Mouse (Mus musculus) megakaryocyte, embryonic 14.5 days (primary cell): ENCODE results near the gene Wrap53. TPM values are rescaled to one million over a fixed set of nuclear protein-coding genes. Genes with fewer than 3 reads are reported as not detected.
"Not testable (repeated sequence)": the region's sequence is repeated elsewhere in the genome, so short reads cannot be mapped to it uniquely, and the experiment has no call there.

Source experiments
- H3K27me3 ChIP-seq: replicated peaks from 2 replicates; pipeline ENCODE3; 2012; ENCODE audit warnings: inconsistent platforms
- H3K36me3 ChIP-seq: replicated peaks from 2 replicates; pipeline ENCODE3; 2012; ENCODE audit warnings: low read length, inconsistent platforms, mixed read lengths
- H3K4me1 ChIP-seq: 2 replicates; pipeline ENCODE4 v1.6.1; 2012; ENCODE audit warnings: inconsistent platforms
- H3K4me3 ChIP-seq: replicated peaks from 2 replicates; pipeline ENCODE3; 2012; ENCODE audit warnings: moderate library complexity, mild to moderate bottlenecking, inconsistent platforms
- H3K9me3 ChIP-seq: 2 replicates; pipeline ENCODE4 v1.6.1; 2012; ENCODE audit warnings: inconsistent platforms
- FLI1 ChIP-seq: IDR thresholded peaks from 2 replicates; pipeline ENCODE4 v1.6.1; 2012; ENCODE audit warnings: low read length, inconsistent platforms, mixed read lengths
- GATA1 ChIP-seq: IDR thresholded peaks from 3 replicates; pipeline ENCODE4 v1.6.1; 2012; ENCODE audit warnings: mixed read lengths, low read length, inconsistent platforms, borderline replicate concordance
- polyA plus RNA-seq: library from polyadenylated mRNA; stranded (reverse); fragments of >175 nt; gene quantifications from 2 replicates; pipeline ENCODE4 v1.2.3, GENCODE M21; 2012; ENCODE audit warnings: low replicate concordance; ENCODE audit not compliant: insufficient read depth

Gene Wrap53
- 19.7 and 50.2 TPM in 2 replicates for polyA plus RNA-seq

GRCm38 (mm10) chr11:69580091-69580514, at the start of gene Wrap53, which contains the start of gene Trp53:
TSS of gene Wrap53 (minus strand) at chr11:69580255.
TSS of gene Trp53 (plus strand) at chr11:69580359.
- peaks cover 68% of the 10 kb centered on the region for H3K4me1 ChIP-seq
- peaks cover 49% of the 10 kb centered on the region for H3K36me3 ChIP-seq

GRCm38 (mm10) chr11:69629802-69630201, 49.7 kb upstream of the Wrap53 start:
- no peaks in the 10 kb centered on the region for H3K36me3 ChIP-seq
- H3K27me3 ChIP-seq, result no peaks in the 10 kb centered on the region
- no peaks in the 10 kb centered on the region for H3K9me3 ChIP-seq
- peaks cover 33% of the 10 kb centered on the region for H3K4me1 ChIP-seq
- no peak overlapping the region for H3K4me3 ChIP-seq
- TF ChIP-seq GATA1 (no peak), FLI1 (no peak)

More at GRCm38 (mm10) chr11:69580091-69580514, at the start of gene Wrap53, which contains the start of gene Trp53:
- Histone ChIP-seq H3K4me3 (peak within 1 kb of the TSS; percentile 100), H3K9me3 (no peaks in the 10 kb centered on the region), H3K27me3 (no peaks in the 10 kb centered on the region)
- TF ChIP-seq FLI1 (no peak), GATA1 (no peak)

- H3K27me3 ChIP-seq, result no peaks in the 10 kb centered on the region
- no peak for TF ChIP-seq FLI1
- no peak for TF ChIP-seq GATA1
- H3K4me1 ChIP-seq, result peaks cover 21% of the 10 kb centered on the region
- no peaks in the 10 kb centered on the region for H3K36me3 ChIP-seq
- no peaks in the 10 kb centered on the region for H3K9me3 ChIP-seq
- peak overlapping the region; percentile 70 for H3K4me3 ChIP-seq
Measured at GRCm38 (mm10) chr11:69628286-69628685, 48.2 kb upstream of the Wrap53 start.

- not testable (repeated sequence) for H3K4me3 ChIP-seq, H3K36me3 ChIP-seq, H3K9me3 ChIP-seq, H3K27me3 ChIP-seq
- H3K4me1 ChIP-seq, result peaks cover 34% of the 10 kb centered on the region
Measured at GRCm38 (mm10) chr11:69624339-69624738, 44.3 kb upstream of the Wrap53 start.

- no peaks in the 10 kb centered on the region for H3K9me3 ChIP-seq
- peaks cover 13% of the 10 kb centered on the region for H3K27me3 ChIP-seq
- H3K36me3 ChIP-seq, result no peaks in the 10 kb centered on the region
- TF ChIP-seq GATA1, result no peak
- no peak for TF ChIP-seq FLI1
- H3K4me1 ChIP-seq, result peaks cover 25% of the 10 kb centered on the region
- no peak overlapping the region for H3K4me3 ChIP-seq
Measured at GRCm38 (mm10) chr11:69623006-69623405, 43.0 kb upstream of the Wrap53 start.

- H3K4me3 ChIP-seq, result peak overlapping the region; percentile 89
Measured at GRCm38 (mm10) chr11:69622406-69622805, 42.4 kb upstream of the Wrap53 start.

GRCm38 (mm10) chr11:69621571-69622268, 41.7 kb upstream of the Wrap53 start, which contains the start of gene Sat2:
TSS of gene Sat2 (plus strand) at chr11:69622024.
- Histone ChIP-seq H3K4me1 (peaks cover 28% of the 10 kb centered on the region), H3K4me3 (peak within 1 kb of the TSS; percentile 89), H3K27me3 (peaks cover 26% of the 10 kb centered on the region), H3K9me3 (no peaks in the 10 kb centered on the region), H3K36me3 (no peaks in the 10 kb centered on the region)
- TF ChIP-seq FLI1, result no peak
- no peak for TF ChIP-seq GATA1

More at GRCm38 (mm10) chr11:69622406-69622805, 42.4 kb upstream of the Wrap53 start:
- Histone ChIP-seq H3K4me1 (peaks cover 25% of the 10 kb centered on the region), H3K27me3 (peaks cover 19% of the 10 kb centered on the region), H3K9me3 (no peaks in the 10 kb centered on the region), H3K36me3 (no peaks in the 10 kb centered on the region)
- no peak for TF ChIP-seq GATA1
- no peak for TF ChIP-seq FLI1

GRCm38 (mm10) chr11:69620394-69621081, 40.5 kb upstream of the Wrap53 start:
- Histone ChIP-seq H3K4me1 (peaks cover 31% of the 10 kb centered on the region), H3K9me3 (no peaks in the 10 kb centered on the region), H3K4me3 (no peak overlapping the region), H3K27me3 (peaks cover 36% of the 10 kb centered on the region), H3K36me3 (no peaks in the 10 kb centered on the region)
- TF ChIP-seq GATA1, result no peak
- TF ChIP-seq FLI1, result no peak

GRCm38 (mm10) chr11:69617805-69618204, 37.8 kb upstream of the Wrap53 start, which contains the start of gene Shbg:
TSS of gene Shbg (minus strand) at chr11:69617905.
- no peaks in the 10 kb centered on the region for H3K36me3 ChIP-seq
- H3K9me3 ChIP-seq, result no peaks in the 10 kb centered on the region
- peaks cover 48% of the 10 kb centered on the region for H3K4me1 ChIP-seq
- H3K4me3 ChIP-seq, result no peak within 1 kb of the TSS
- H3K27me3 ChIP-seq, result peaks cover 46% of the 10 kb centered on the region
- TF ChIP-seq FLI1 (no peak), GATA1 (no peak)

- Histone ChIP-seq H3K4me1 (peaks cover 39% of the 10 kb centered on the region), H3K36me3 (no peaks in the 10 kb centered on the region), H3K9me3 (no peaks in the 10 kb centered on the region), H3K4me3 (no peak overlapping the region), H3K27me3 (peaks cover 53% of the 10 kb centered on the region)
- TF ChIP-seq GATA1 (no peak), FLI1 (no peak)
Measured at GRCm38 (mm10) chr11:69616781-69617180, 36.7 kb upstream of the Wrap53 start.

- not testable (repeated sequence) for H3K9me3 ChIP-seq, H3K36me3 ChIP-seq
- Histone ChIP-seq H3K4me1 (peaks cover 35% of the 10 kb centered on the region), H3K27me3 (peaks cover 58% of the 10 kb centered on the region), H3K4me3 (peak overlapping the region; percentile 78)
Measured at GRCm38 (mm10) chr11:69614257-69614588, 34.2 kb upstream of the Wrap53 start.
